Mouse (Mus musculus) liver, postnatal 0 days (tissue): ENCODE measurements around the gene Apex1.

Experiments
- CTCF ChIP-seq: sonication (generic); IDR thresholded peaks from 2 replicates; pipeline ENCODE4 v1.5.1; 2016; ENCODE audit warnings: antibody characterized with exemption, low read depth
- EP300 ChIP-seq: IDR thresholded peaks from 2 replicates; pipeline ENCODE4 v1.6.1; 2016; ENCODE audit warnings: antibody characterized with exemption, low read depth, mild to moderate bottlenecking

DNA sequence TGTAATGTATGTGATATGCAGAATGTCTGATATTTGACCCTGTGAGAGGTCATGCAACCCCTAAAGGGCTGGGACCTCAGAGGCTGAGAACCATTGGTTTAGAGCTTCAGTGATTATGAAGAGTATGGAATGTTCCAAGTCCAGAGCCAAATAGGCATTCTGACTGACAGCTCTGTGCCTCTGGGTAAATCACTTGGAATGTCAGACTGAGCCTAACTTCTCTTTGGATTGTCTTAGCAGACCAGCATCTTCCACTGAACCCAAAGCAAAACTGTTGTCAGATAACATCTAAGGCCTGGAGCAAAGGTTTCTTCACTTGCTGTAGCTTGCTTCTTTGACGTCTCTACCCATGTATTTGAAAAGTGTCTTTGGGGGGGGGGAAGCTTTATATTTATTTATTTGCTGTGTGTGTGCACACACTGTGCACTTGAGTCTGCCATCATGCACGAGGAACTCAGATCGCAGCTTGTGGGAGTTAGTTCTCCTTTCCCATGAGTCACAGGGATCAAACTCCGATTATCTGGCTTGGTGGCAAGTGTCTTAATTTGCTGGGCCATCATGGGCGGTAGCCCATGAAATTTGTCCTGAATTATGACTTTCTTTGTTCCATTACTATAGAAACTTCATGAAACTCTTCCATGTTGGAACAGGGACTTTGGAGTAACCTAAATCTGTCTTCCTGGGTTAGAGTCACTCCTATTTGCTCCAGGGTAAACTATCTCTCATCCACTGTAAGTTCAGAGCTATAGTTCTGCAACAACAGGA is 43.6 kb downstream of the Apex1 start:
- TF ChIP-seq CTCF, result no peak
- TF ChIP-seq EP300, result no peak
